Mouse (Mus musculus) forebrain, embryonic 14.5 days (tissue): ENCODE measurements at regions not wholly inside any gene's neighbourhood (a gene's known extent, or its start where the extent isn't known, plus 50 kb on each side); places are given as distances from the start of the nearest gene placed in this dataset.

Experiments
- ATAC-seq: fragments of 200-750 bp; cut with Nextera tagmentation; 2 replicates; pipeline ENCODE4 v1.8.0; 2017; ENCODE audit warnings: mild to moderate bottlenecking, moderate library complexity
- DNase-seq: peaks from one replicate; pipeline ENCODE4 v3.0.0-alpha.2; 2015; ENCODE audit warnings: low spot score
- H3K27ac ChIP-seq: fragments of 300-500 bp; sonication (generic); 2 replicates; pipeline ENCODE4 v1.5.1; 2014; ENCODE audit warnings: low read depth, mild to moderate bottlenecking, control low read depth, low read length, moderate library complexity
- H3K27me3 ChIP-seq: fragments of 300-500 bp; sonication (generic); replicated peaks from 2 replicates; pipeline ENCODE4 v1.6.1; 2014; ENCODE audit warnings: low read length, control low read depth, mixed read lengths; ENCODE audit not compliant: control insufficient read depth, insufficient read depth
- H3K36me3 ChIP-seq: fragments of 300-500 bp; sonication (generic); 2 replicates; pipeline ENCODE4 v1.6.1; 2014; ENCODE audit warnings: low read length, control low read depth; ENCODE audit not compliant: control insufficient read depth, insufficient read depth
- H3K4me1 ChIP-seq: fragments of 300-500 bp; sonication (generic); 2 replicates; pipeline ENCODE4 v1.6.1; 2014; ENCODE audit warnings: antibody characterized with exemption, low read length, control low read depth; ENCODE audit not compliant: control insufficient read depth, insufficient read depth
- H3K4me2 ChIP-seq: fragments of 300-500 bp; sonication (generic); 2 replicates; pipeline ENCODE4 v1.6.1; 2014; ENCODE audit warnings: mild to moderate bottlenecking, control low read depth, low read length
- H3K4me3 ChIP-seq: fragments of 300-500 bp; sonication (generic); 2 replicates; pipeline ENCODE4 v1.5.1; 2014; ENCODE audit warnings: low read depth, low read length, control low read depth
- H3K9ac ChIP-seq: fragments of 300-500 bp; sonication (generic); 2 replicates; pipeline ENCODE4 v1.6.1; 2014; ENCODE audit warnings: mild to moderate bottlenecking, low read length, control low read depth, moderate library complexity
- H3K9me3 ChIP-seq: fragments of 300-500 bp; sonication (generic); replicated peaks from 2 replicates; pipeline ENCODE4 v1.6.1; 2016; ENCODE audit warnings: low read length, control low read depth, mixed read lengths; ENCODE audit not compliant: control insufficient read depth
- WGBS: fragments of 180-500 bp; shearing (Covaris S2); extraction: QIAGEN DNeasy Blood & Tissue Kit; methylation state at CpG from one replicate; pipeline ENCODE4 v1.1.7; 2014; 5-methylcytosine and 5-hydroxymethylcytosine counted together

DNA sequence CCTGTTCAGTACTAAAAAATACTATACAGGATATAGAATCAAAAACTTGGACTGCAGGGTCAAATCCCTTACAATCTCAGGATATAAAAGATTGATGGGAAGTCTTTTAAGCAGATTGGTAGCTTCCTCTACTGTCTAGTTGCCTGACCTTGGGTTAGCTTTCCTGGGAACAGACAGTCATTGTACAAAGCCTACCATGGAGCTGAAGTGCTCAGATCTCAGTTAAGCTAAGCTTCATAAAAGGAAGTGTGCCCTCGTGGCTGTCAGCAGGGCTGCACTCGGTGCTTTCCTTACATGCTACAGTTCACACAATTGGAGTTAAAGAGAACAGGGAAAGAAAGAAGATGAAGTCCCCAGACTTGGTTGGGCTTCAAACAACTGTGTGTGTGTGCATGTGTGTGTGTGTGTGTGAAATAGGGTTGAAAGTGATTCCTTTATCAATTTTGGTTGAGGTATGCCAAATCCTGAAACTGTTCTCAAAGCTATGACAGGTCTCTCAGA, 338.4 kb downstream of the Gm21750 start:
- ATAC-seq (peak; percentile 50; the same call in 1 of the 2 replicates), DNase-seq (peak; percentile 36)
- Histone ChIP-seq H3K27ac (no peak overlapping the region), H3K9me3 (no peaks in the 10 kb centered on the region), H3K4me3 (no peak overlapping the region), H3K9ac (no peak overlapping the region), H3K4me2 (no peak overlapping the region), H3K36me3 (no peaks in the 10 kb centered on the region), H3K27me3 (no peaks in the 10 kb centered on the region), H3K4me1 (no peaks in the 10 kb centered on the region)
- 34% methylated on average over 2 of the region's 2 CpGs for WGBS

DNA sequence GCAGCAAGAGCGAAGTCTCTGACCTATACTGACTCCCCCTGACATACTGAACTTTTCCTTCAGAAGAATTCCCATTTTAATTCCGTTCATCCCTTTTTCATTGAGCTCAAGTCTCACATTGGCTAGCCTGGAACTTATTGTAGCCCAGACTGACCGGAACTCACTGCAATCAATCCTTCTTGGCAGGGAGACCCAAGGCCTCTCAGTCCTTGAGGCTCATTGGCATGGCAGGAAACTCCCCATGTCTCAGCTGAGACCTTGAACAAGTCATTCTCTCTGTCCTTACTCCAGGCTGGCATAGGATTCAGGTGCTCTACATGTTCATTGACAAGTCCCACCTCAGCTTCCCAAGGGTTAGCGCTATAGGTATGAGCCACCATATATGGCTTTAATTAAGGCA, 345.9 kb downstream of the Gm21750 start:
- H3K27me3 ChIP-seq, result no peaks in the 10 kb centered on the region
- H3K4me2 ChIP-seq, result no peak overlapping the region
- 90% methylated on average over 4 of the region's 4 CpGs for WGBS
- no peak overlapping the region for H3K27ac ChIP-seq
- H3K9ac ChIP-seq, result no peak overlapping the region
- ATAC-seq, result no peak
- H3K36me3 ChIP-seq, result no peaks in the 10 kb centered on the region
- H3K4me1 ChIP-seq, result no peaks in the 10 kb centered on the region
- DNase-seq, result no peak
- H3K4me3 ChIP-seq, result no peak overlapping the region
- no peaks in the 10 kb centered on the region for H3K9me3 ChIP-seq

DNA sequence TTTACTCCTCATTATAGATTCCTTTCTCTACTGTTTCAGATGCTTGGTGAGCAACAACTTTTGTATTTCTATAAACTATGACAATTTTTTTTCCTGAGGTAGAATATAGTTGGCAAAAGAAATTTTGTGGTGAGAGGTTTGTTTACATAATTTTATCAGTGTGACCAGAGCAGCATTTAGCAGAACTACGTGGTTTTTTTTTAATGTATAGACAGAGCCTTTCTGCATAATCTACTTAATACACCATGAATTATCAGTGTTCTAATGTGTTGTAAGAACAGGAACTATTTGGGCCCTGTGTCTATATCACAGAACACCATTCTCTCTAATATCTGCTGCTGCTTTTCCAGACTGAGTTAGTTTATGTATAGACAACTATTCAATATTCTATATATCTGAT, 350.5 kb downstream of the Gm21750 start:
- H3K36me3 ChIP-seq, result no peaks in the 10 kb centered on the region
- H3K4me2 ChIP-seq, result no peak overlapping the region
- ATAC-seq (no peak), DNase-seq (no peak)
- WGBS, result 86% methylated on average over 1 of the region's 1 CpGs
- no peaks in the 10 kb centered on the region for H3K9me3 ChIP-seq
- H3K4me3 ChIP-seq, result no peak overlapping the region
- no peak overlapping the region for H3K9ac ChIP-seq
- H3K27me3 ChIP-seq, result no peaks in the 10 kb centered on the region
- H3K27ac ChIP-seq, result no peak overlapping the region
- H3K4me1 ChIP-seq, result no peaks in the 10 kb centered on the region

GRCm38 (mm10) chr14:74019421-74019820, 358.4 kb downstream of the Gm21750 start:
- Histone ChIP-seq H3K27ac (no peak overlapping the region), H3K27me3 (no peaks in the 10 kb centered on the region), H3K4me2 (no peak overlapping the region), H3K9ac (no peak overlapping the region), H3K36me3 (no peaks in the 10 kb centered on the region), H3K4me1 (no peaks in the 10 kb centered on the region), H3K9me3 (no peaks in the 10 kb centered on the region), H3K4me3 (no peak overlapping the region)
- WGBS, result 70% methylated on average over 2 of the region's 2 CpGs
- ATAC-seq (no peak), DNase-seq (peak; percentile 16)

- ATAC-seq (peak; percentile 70), DNase-seq (peak; percentile 68)
- Histone ChIP-seq H3K9ac (no peak overlapping the region), H3K4me2 (no peak overlapping the region), H3K27ac (peak overlapping the region; percentile 48; the same call in 1 of the 2 replicates), H3K36me3 (no peaks in the 10 kb centered on the region), H3K4me3 (no peak overlapping the region), H3K4me1 (no peaks in the 10 kb centered on the region; the same call in 1 of the 2 replicates), H3K27me3 (no peaks in the 10 kb centered on the region), H3K9me3 (no peaks in the 10 kb centered on the region)
- WGBS, result 54% methylated on average over 5 of the region's 5 CpGs
These were observed 386.1 kb downstream of the Gm21750 start for GRCm38 (mm10) chr14:74047009-74047694.

DNA sequence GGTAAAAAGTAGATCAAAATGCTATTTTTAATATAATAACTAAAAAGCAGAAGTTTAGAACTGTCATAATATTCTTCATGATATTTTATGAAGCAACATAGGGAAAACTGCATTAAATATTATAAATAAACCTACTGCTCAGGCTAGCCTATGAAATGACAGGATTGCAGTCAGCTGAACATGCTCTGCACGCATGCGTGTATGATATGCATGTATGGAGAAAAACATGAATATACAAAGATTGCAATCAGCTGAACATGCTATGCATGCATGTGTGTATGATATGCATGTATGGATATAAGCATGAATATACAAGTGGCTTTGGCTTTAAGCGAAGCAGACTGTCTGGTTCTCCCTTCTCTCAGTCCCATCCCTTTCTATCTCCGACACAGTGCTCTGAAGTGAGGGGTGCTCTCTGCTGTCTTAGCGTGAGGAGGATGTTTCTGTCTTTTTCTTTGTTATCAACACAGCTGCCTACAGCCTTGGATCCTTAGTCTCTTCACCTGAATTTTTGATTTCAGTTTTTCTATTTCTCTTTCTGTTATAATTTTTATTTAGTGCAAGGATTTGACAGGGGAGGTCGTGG, 386.8 kb downstream of the Gm21750 start:
- H3K27me3 ChIP-seq, result no peaks in the 10 kb centered on the region
- no peaks in the 10 kb centered on the region for H3K9me3 ChIP-seq
- H3K4me1 ChIP-seq, result no peaks in the 10 kb centered on the region; the same call in 1 of the 2 replicates
- DNase-seq (peak; percentile 10), ATAC-seq (peak; percentile 46; the same call in 1 of the 2 replicates)
- no peak overlapping the region for H3K9ac ChIP-seq
- H3K4me3 ChIP-seq, result no peak overlapping the region
- 0 out of 2 replicates have a peak overlapping the region, but pooled peaks have one; percentile 29 for H3K27ac ChIP-seq
- no peaks in the 10 kb centered on the region for H3K36me3 ChIP-seq
- 85% methylated on average over 6 of the region's 6 CpGs for WGBS
- H3K4me2 ChIP-seq, result no peak overlapping the region

GRCm38 (mm10) chr14:74048386-74048785, 387.4 kb downstream of the Gm21750 start:
- ATAC-seq (no peak), DNase-seq (no peak)
- 89% methylated on average over 3 of the region's 3 CpGs for WGBS
- Histone ChIP-seq H3K4me2 (no peak overlapping the region), H3K9ac (no peak overlapping the region), H3K4me3 (no peak overlapping the region), H3K4me1 (no peaks in the 10 kb centered on the region; the same call in 1 of the 2 replicates), H3K27me3 (no peaks in the 10 kb centered on the region), H3K36me3 (no peaks in the 10 kb centered on the region), H3K9me3 (no peaks in the 10 kb centered on the region), H3K27ac (no peak overlapping the region)

GRCm38 (mm10) chr14:74066051-74066450, 405.0 kb downstream of the Gm21750 start:
- no peak for ATAC-seq

GRCm38 (mm10) chr14:74093016-74093415, 432.0 kb downstream of the Gm21750 start:
- ATAC-seq (no peak), DNase-seq (no peak)
- no peaks in the 10 kb centered on the region for H3K4me1 ChIP-seq
- no peaks in the 10 kb centered on the region for H3K36me3 ChIP-seq
- H3K4me3 ChIP-seq, result no peak overlapping the region
- no peaks in the 10 kb centered on the region for H3K9me3 ChIP-seq
- no peak overlapping the region for H3K4me2 ChIP-seq
- no peaks in the 10 kb centered on the region for H3K27me3 ChIP-seq
- WGBS, result 85% methylated on average over 2 of the region's 2 CpGs
- H3K9ac ChIP-seq, result no peak overlapping the region
- H3K27ac ChIP-seq, result no peak overlapping the region

More at GRCm38 (mm10) chr14:74066051-74066450, 405.0 kb downstream of the Gm21750 start:
- Histone ChIP-seq H3K27ac (no peak overlapping the region), H3K4me3 (no peak overlapping the region), H3K4me1 (no peaks in the 10 kb centered on the region), H3K27me3 (no peaks in the 10 kb centered on the region), H3K9ac (no peak overlapping the region), H3K9me3 (no peaks in the 10 kb centered on the region), H3K4me2 (no peak overlapping the region), H3K36me3 (no peaks in the 10 kb centered on the region)
- DNase-seq, result no peak
